Mouse (Mus musculus): ENCODE results near the gene Rhd. TPM values are rescaled to one million over a fixed set of nuclear protein-coding genes. Genes with fewer than 3 reads are reported as not detected.

Rhd gene
- polyA plus RNA-seq, 1 experiment from 2014 or later = 3.0 TPM

GRCm38 (mm10) chr4:134924019-134924741 lies 59.8 kb downstream of the Rhd start:
- peak overlapping the region; percentile 76 for H3K4me2 ChIP-seq (ENCODE audit: low read depth, low read length)

GRCm38 (mm10) chr4:134925206-134925605 lies 60.9 kb downstream of the Rhd start:
- ATAC-seq (ENCODE audit: low read depth) = no peak
- peak overlapping the region; percentile 99 for H3K9ac ChIP-seq (ENCODE audit: low read depth, low read length)
- H3K27me3 ChIP-seq (replicated peaks; ENCODE audit: control insufficient read depth, insufficient read depth, low read length) = no peaks in the 10 kb centered on the region
- DNase-seq (ENCODE audit: low spot score) = no peak
- no peaks in the 10 kb centered on the region for H3K9me3 ChIP-seq (ENCODE audit: control insufficient read depth, low read length)
- peaks cover 8% of the 10 kb centered on the region for H3K4me1 ChIP-seq (ENCODE audit: control insufficient read depth, insufficient read depth, low read length)
- peak overlapping the region; percentile 100 for H3K4me3 ChIP-seq (ENCODE audit: low read depth, low read length)
- H3K36me3 ChIP-seq (ENCODE audit: control insufficient read depth, insufficient read depth, low read length) = peaks cover 44% of the 10 kb centered on the region
- 72% methylated on average over 8 of the region's 8 CpGs for WGBS
- H3K27ac ChIP-seq (replicated peaks; ENCODE audit: low read depth, low read length) = no peak overlapping the region
- H3K4me2 ChIP-seq (ENCODE audit: low read depth, low read length) = peak overlapping the region; percentile 76

More at GRCm38 (mm10) chr4:134924019-134924741, 59.8 kb downstream of the Rhd start:
- WGBS = under 1% methylated on average over 65 of the region's 75 CpGs
- DNase-seq (ENCODE audit: low spot score) (peak; percentile 76), ATAC-seq (ENCODE audit: low read depth) (peak; percentile 8)
- no peaks in the 10 kb centered on the region for H3K9me3 ChIP-seq (ENCODE audit: control insufficient read depth, low read length)
- no peaks in the 10 kb centered on the region for H3K27me3 ChIP-seq (replicated peaks; ENCODE audit: control insufficient read depth, insufficient read depth, low read length)
- peaks cover 44% of the 10 kb centered on the region for H3K36me3 ChIP-seq (ENCODE audit: control insufficient read depth, insufficient read depth, low read length)
- peak overlapping the region; percentile 99 for H3K9ac ChIP-seq (ENCODE audit: low read depth, low read length)
- peaks cover 8% of the 10 kb centered on the region for H3K4me1 ChIP-seq (ENCODE audit: control insufficient read depth, insufficient read depth, low read length)
- peak overlapping the region; percentile 100 for H3K4me3 ChIP-seq (ENCODE audit: low read depth, low read length)
- peak overlapping the region; percentile 93 for H3K27ac ChIP-seq (replicated peaks; ENCODE audit: low read depth, low read length)

- WGBS = 69% methylated on average over 5 of the region's 5 CpGs
These were observed 63.6 kb downstream of the Rhd start for GRCm38 (mm10) chr4:134927815-134928463.

GRCm38 (mm10) chr4:134928464-134928836 lies 64.1 kb downstream of the Rhd start:
- ATAC-seq (ENCODE audit: low read depth) (no peak), DNase-seq (ENCODE audit: low spot score) (no peak)
- 79% methylated on average over 1 of the region's 1 CpGs for WGBS
- Histone ChIP-seq H3K27me3 (replicated peaks; ENCODE audit: control insufficient read depth, insufficient read depth, low read length) (no peaks in the 10 kb centered on the region), H3K4me1 (ENCODE audit: control insufficient read depth, insufficient read depth, low read length) (peaks cover 8% of the 10 kb centered on the region), H3K27ac (replicated peaks; ENCODE audit: low read depth, low read length) (no peak overlapping the region), H3K4me2 (ENCODE audit: low read depth, low read length) (no peak overlapping the region), H3K9me3 (ENCODE audit: control insufficient read depth, low read length) (no peaks in the 10 kb centered on the region), H3K4me3 (ENCODE audit: low read depth, low read length) (no peak overlapping the region), H3K36me3 (ENCODE audit: control insufficient read depth, insufficient read depth, low read length) (peaks cover 56% of the 10 kb centered on the region), H3K9ac (ENCODE audit: low read depth, low read length) (no peak overlapping the region)

More at GRCm38 (mm10) chr4:134927815-134928463, 63.6 kb downstream of the Rhd start:
- Histone ChIP-seq H3K4me2 (ENCODE audit: low read depth, low read length) (no peak overlapping the region), H3K9me3 (ENCODE audit: control insufficient read depth, low read length) (no peaks in the 10 kb centered on the region), H3K4me1 (ENCODE audit: control insufficient read depth, insufficient read depth, low read length) (peaks cover 8% of the 10 kb centered on the region), H3K27me3 (replicated peaks; ENCODE audit: control insufficient read depth, insufficient read depth, low read length) (no peaks in the 10 kb centered on the region), H3K9ac (ENCODE audit: low read depth, low read length) (no peak overlapping the region), H3K4me3 (ENCODE audit: low read depth, low read length) (no peak overlapping the region), H3K36me3 (ENCODE audit: control insufficient read depth, insufficient read depth, low read length) (peaks cover 50% of the 10 kb centered on the region), H3K27ac (replicated peaks; ENCODE audit: low read depth, low read length) (no peak overlapping the region)
- no peak for ATAC-seq (ENCODE audit: low read depth)
- no peak for DNase-seq (ENCODE audit: low spot score)

- no peaks in the 10 kb centered on the region for H3K27me3 ChIP-seq (replicated peaks; ENCODE audit: control insufficient read depth, insufficient read depth, low read length)
- H3K4me2 ChIP-seq (ENCODE audit: low read depth, low read length) = no peak overlapping the region
- peaks cover 64% of the 10 kb centered on the region for H3K36me3 ChIP-seq (ENCODE audit: control insufficient read depth, insufficient read depth, low read length)
- DNase-seq (ENCODE audit: low spot score) (no peak), ATAC-seq (ENCODE audit: low read depth) (no peak)
- no peaks in the 10 kb centered on the region for H3K9me3 ChIP-seq (ENCODE audit: control insufficient read depth, low read length)
- WGBS = 85% methylated on average over 4 of the region's 4 CpGs
- H3K9ac ChIP-seq (ENCODE audit: low read depth, low read length) = no peak overlapping the region
- no peak overlapping the region for H3K27ac ChIP-seq (replicated peaks; ENCODE audit: low read depth, low read length)
- peaks cover 8% of the 10 kb centered on the region for H3K4me1 ChIP-seq (ENCODE audit: control insufficient read depth, insufficient read depth, low read length)
- no peak overlapping the region for H3K4me3 ChIP-seq (ENCODE audit: low read depth, low read length)
These were observed 65.2 kb downstream of the Rhd start for GRCm38 (mm10) chr4:134929536-134929935.

GRCm38 (mm10) chr4:134930190-134930589 lies 65.9 kb downstream of the Rhd start:
- Histone ChIP-seq H3K4me3 (ENCODE audit: low read depth, low read length) (peak overlapping the region; percentile 90), H3K27me3 (replicated peaks; ENCODE audit: control insufficient read depth, insufficient read depth, low read length) (no peaks in the 10 kb centered on the region), H3K9me3 (ENCODE audit: control insufficient read depth, low read length) (no peaks in the 10 kb centered on the region), H3K36me3 (ENCODE audit: control insufficient read depth, insufficient read depth, low read length) (peaks cover 66% of the 10 kb centered on the region), H3K4me1 (ENCODE audit: control insufficient read depth, insufficient read depth, low read length) (peaks cover 6% of the 10 kb centered on the region), H3K27ac (replicated peaks; ENCODE audit: low read depth, low read length) (no peak overlapping the region; the same call in 1 of the 2 replicates), H3K4me2 (ENCODE audit: low read depth, low read length) (peak overlapping the region; percentile 69), H3K9ac (ENCODE audit: low read depth, low read length) (0 out of 2 replicates have a peak overlapping the region, but pooled peaks have one; percentile 41)
- DNase-seq (ENCODE audit: low spot score) = no peak
- 28% methylated on average over 9 of the region's 9 CpGs for WGBS
- no peak for ATAC-seq (ENCODE audit: low read depth)

- no peaks in the 10 kb centered on the region for H3K9me3 ChIP-seq (ENCODE audit: control insufficient read depth, low read length)
- H3K4me2 ChIP-seq (ENCODE audit: low read depth, low read length) = peak within 1 kb of the TSS; percentile 91
- peaks cover 66% of the 10 kb centered on the region for H3K36me3 ChIP-seq (ENCODE audit: control insufficient read depth, insufficient read depth, low read length)
- H3K9ac ChIP-seq (ENCODE audit: low read depth, low read length) = peak within 1 kb of the TSS; percentile 80
- WGBS = under 1% methylated on average over 49 of the region's 68 CpGs
- DNase-seq (ENCODE audit: low spot score) = peak; percentile 99
- H3K4me3 ChIP-seq (ENCODE audit: low read depth, low read length) = peak within 1 kb of the TSS; percentile 90
- ATAC-seq (ENCODE audit: low read depth) = peak; percentile 97
- peak within 1 kb of the TSS; percentile 79; the same call in 1 of the 2 replicates for H3K27ac ChIP-seq (replicated peaks; ENCODE audit: low read depth, low read length)
- no peaks in the 10 kb centered on the region for H3K27me3 ChIP-seq (replicated peaks; ENCODE audit: control insufficient read depth, insufficient read depth, low read length)
- H3K4me1 ChIP-seq (ENCODE audit: control insufficient read depth, insufficient read depth, low read length) = no peaks in the 10 kb centered on the region; the same call in 1 of the 2 replicates
These were observed 66.5 kb downstream of the Rhd start, which contains the start of gene Syf2 for GRCm38 (mm10) chr4:134930684-134931481. Syf2 (plus strand) TSS chr4:134930898.

Measured in embryonic facial prominence, embryonic 14.5 days (tissue).